Mouse (Mus musculus): ENCODE data around the gene Slc16a13.

DNA sequence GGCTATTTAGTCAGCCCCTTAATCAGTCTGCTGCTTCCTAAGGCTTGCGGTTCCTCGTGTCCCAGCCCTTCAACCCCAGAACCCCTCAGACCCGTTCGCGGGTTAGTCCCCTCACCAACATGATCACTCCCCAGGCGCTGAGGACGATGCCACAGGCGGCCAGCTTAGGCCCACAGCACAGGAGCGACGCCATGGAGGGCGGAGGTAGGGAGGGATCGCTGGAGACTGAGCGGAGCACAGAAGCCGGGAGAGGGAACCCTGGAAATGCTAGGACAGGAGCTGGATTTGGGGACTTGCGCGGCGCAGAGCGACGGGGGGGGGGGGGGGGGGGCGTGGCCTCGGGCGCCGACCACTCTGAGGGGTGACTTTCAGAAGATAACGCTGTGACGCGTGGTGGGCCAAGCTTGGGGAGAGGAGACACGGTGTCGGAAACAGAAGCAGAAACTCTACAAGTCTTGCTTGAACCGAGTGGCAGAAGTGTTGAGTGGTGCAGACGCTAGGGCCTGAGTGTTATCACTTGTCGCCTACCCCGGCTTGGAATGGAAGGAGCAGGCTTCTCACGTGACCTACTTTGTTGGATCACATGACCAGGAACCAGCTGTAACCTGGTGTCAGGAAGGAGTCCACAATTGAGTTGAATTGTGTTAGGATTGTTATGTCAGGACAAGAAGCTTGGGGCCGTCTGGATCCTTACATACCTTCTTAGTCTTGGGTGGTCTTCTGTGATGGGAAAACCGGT lies 18.8 kb upstream of the Slc16a13 start, which contains the start of the genes Gm21988 and Rnasek:
- TF ChIP-seq POLR2A (IDR thresholded peaks at IDR 0.05; ENCODE audit: borderline replicate concordance, low read depth, low read length) = peak; percentile 75
- no peak for TF ChIP-seq CTCF (IDR thresholded peaks at IDR 0.05; ENCODE audit: low read depth, low read length)
